Mouse (Mus musculus) E14TG2a.4 (cell line): ENCODE measurements around the gene Acsm5.
A peak's percentile ranks its signal among the peaks of the same experiment; 100 is the strongest.

Experiments
- H3K27me3 ChIP-seq: 2 replicates; pipeline ENCODE4 v1.6.1; 2014; ENCODE audit warnings: low read length, control low read depth; ENCODE audit not compliant: insufficient read depth
- H3K36me3 ChIP-seq: 2 replicates; pipeline ENCODE4 v1.6.1; 2014; ENCODE audit warnings: low read length, control low read depth; ENCODE audit not compliant: insufficient read depth
- H3K4me1 ChIP-seq: replicated peaks from 2 replicates; pipeline ENCODE4 v1.6.1; 2014; ENCODE audit warnings: low read depth, low read length, control low read depth
- H3K4me3 ChIP-seq: replicated peaks from 2 replicates; pipeline ENCODE4 v1.5.1; 2014; ENCODE audit warnings: mild to moderate bottlenecking, low read length
- H3K9me3 ChIP-seq: 2 replicates; pipeline ENCODE4 v1.6.1; 2014; ENCODE audit warnings: low read length, control low read depth
- CTCF ChIP-seq: conservative IDR thresholded peaks from 2 replicates; pipeline ENCODE4 v1.5.1; 2014; ENCODE audit warnings: low read length
- NANOG ChIP-seq: IDR thresholded peaks from 2 replicates; pipeline ENCODE4 v1.6.1; 2014; ENCODE audit warnings: borderline replicate concordance, low read length, mixed read lengths
- POU5F1 ChIP-seq: IDR thresholded peaks from 2 replicates; pipeline ENCODE4 v1.6.1; 2014; ENCODE audit warnings: low read length, borderline replicate concordance

Acsm5 gene

DNA sequence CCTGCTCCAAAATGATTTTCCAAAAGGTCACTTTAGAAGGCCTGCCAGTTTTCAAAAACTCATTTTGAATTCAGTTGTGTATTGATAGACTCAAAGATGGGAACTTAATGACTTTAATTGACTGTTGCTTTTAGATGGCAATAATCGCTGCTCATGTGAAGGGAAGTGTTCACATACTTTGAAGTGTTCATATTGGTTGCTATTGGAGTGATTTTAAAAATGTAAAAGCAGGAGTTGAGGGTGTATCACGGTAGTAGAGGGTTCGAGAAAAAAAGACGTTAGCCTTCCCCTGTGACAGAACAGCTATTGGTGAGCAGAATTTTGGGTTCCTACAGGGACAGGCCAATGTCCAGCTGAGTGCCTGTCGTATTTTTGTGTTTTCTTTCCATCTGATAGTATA is at the start of gene Acsm5:
Gene Acsm5 (plus strand): TSS at position 301 of the 400 bp plus-strand sequence.
- Histone ChIP-seq H3K4me3 (no peak within 1 kb of the TSS), H3K27me3 (peaks cover 25% of the 10 kb centered on the region), H3K4me1 (no peaks in the 10 kb centered on the region), H3K36me3 (no peaks in the 10 kb centered on the region), H3K9me3 (peaks cover 13% of the 10 kb centered on the region; the same call in 1 of the 2 replicates)
- TF ChIP-seq CTCF = no peak
- no peak for TF ChIP-seq NANOG
- TF ChIP-seq POU5F1 = no peak

DNA sequence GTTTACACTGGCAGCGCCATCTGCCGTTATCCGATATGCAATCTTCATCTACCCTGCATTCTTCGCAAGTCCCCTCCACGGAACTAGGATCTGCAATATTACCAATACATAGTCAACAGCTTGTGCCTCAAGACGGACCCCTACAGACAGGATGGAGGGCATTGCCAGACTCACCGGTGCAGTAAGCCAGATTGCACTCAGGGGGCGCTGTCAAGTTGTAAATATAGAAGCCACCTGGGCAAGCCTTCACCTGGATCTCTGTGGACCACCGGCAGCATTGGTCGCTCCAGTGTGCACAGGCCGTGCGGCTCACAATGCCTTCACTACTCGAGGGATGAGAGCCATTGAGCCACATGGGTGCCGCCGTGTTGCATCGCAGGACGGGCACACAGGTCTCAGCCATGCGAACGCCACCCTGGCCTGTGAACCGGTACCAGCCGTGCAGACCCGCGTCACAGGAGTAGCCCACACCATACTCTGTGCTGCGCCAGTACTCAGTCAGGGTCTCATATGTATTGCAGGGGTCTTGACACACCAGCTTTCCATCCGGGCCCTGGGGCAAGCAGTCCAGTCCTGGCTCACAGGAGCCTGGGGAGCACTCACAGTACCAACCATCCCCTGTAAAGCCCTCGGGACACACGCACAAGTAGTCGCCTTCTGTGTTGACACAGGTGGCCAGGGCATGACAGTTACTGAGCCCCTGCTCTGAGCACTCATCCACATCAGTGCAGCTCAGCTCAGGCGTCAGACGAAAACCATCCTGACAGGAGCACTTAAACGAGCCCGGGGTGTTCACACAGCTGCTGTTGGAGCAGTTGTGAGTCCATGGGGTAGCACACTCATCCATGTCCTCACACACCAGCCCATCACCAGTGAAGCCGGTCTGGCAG is 42.5 kb upstream of the Acsm5 start:
- Histone ChIP-seq H3K4me1 (peaks cover 4% of the 10 kb centered on the region; the same call in 1 of the 2 replicates), H3K4me3 (peak overlapping the region; percentile 32; the same call in 1 of the 2 replicates), H3K9me3 (no peaks in the 10 kb centered on the region), H3K36me3 (no peaks in the 10 kb centered on the region), H3K27me3 (no peaks in the 10 kb centered on the region; the same call in 1 of the 2 replicates)
- TF ChIP-seq POU5F1 (no peak), NANOG (no peak), CTCF (peak; percentile 42)

DNA sequence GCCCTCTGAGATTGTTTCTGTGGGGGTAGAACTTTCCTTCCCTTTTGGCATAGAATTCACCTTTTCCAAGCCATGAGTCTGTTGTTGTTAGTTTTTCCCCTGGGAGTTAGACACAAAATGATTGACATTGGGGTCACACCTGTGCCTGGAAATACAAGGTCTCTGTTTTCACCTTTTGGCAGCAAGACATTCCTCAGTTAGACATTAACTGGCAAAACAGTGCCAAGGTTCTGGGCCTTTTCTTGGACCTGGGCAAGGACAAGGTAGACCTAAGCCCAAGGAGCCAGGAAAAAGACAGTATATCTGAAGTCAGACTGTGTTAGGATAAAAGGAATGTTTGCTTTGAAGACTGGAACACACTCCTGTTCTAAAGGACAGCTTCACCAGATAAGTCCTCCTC is 40.0 kb upstream of the Acsm5 start, which contains the start of gene Umod:
Gene Umod (minus strand): TSS at position 27 of the 400 bp plus-strand sequence.
- Histone ChIP-seq H3K36me3 (no peaks in the 10 kb centered on the region), H3K4me3 (no peak within 1 kb of the TSS), H3K4me1 (peaks cover 4% of the 10 kb centered on the region; the same call in 1 of the 2 replicates), H3K27me3 (no peaks in the 10 kb centered on the region; the same call in 1 of the 2 replicates), H3K9me3 (no peaks in the 10 kb centered on the region)
- TF ChIP-seq NANOG = no peak
- no peak for TF ChIP-seq CTCF
- no peak for TF ChIP-seq POU5F1

DNA sequence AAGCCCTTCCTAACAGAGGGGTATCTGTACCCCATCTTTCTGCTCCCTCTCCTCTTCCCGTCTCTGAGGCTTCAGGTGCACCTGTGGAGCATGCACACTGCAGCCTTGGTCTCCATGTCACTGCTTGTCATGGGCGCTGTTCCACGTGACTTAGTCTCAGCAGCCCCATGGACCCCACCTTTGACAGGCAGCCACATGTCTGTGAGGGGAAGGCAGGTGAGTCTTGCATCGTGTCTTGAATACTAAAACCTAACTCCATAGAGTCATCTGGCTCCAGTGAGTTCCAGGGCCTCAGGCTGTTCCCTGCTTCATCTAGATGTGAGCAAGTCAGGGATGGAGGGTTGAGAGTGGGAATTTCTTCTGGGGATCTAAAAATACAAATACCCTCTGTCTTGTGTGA is 35.1 kb upstream of the Acsm5 start:
- Histone ChIP-seq H3K9me3 (no peaks in the 10 kb centered on the region), H3K4me3 (no peak overlapping the region), H3K36me3 (no peaks in the 10 kb centered on the region), H3K4me1 (no peaks in the 10 kb centered on the region), H3K27me3 (no peaks in the 10 kb centered on the region)
- TF ChIP-seq NANOG = no peak
- no peak for TF ChIP-seq POU5F1
- no peak for TF ChIP-seq CTCF

DNA sequence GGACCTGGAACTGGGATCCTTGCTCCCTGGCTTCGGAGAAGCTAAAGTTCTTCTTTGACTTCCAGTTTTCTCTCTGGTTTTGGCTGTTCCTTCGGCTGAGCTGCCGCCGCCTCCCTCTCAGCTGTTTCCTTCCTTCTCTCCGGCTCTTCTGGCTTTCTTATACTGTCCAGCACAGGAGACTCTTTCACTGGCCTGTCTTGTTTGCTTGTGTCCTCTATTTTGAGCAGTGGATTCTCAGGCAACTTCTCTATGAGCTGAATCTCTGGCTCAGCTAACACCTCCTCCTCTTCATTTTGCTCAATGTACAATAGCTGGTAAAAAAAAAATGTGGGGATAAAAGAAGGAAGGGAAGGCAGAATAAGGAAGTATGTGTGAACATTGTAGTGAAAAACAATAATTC is 32.6 kb upstream of the Acsm5 start:
- Histone ChIP-seq H3K36me3 (no peaks in the 10 kb centered on the region), H3K9me3 (no peaks in the 10 kb centered on the region), H3K27me3 (no peaks in the 10 kb centered on the region), H3K4me3 (no peak overlapping the region), H3K4me1 (no peaks in the 10 kb centered on the region)
- no peak for TF ChIP-seq NANOG
- TF ChIP-seq CTCF = no peak
- TF ChIP-seq POU5F1 = no peak

DNA sequence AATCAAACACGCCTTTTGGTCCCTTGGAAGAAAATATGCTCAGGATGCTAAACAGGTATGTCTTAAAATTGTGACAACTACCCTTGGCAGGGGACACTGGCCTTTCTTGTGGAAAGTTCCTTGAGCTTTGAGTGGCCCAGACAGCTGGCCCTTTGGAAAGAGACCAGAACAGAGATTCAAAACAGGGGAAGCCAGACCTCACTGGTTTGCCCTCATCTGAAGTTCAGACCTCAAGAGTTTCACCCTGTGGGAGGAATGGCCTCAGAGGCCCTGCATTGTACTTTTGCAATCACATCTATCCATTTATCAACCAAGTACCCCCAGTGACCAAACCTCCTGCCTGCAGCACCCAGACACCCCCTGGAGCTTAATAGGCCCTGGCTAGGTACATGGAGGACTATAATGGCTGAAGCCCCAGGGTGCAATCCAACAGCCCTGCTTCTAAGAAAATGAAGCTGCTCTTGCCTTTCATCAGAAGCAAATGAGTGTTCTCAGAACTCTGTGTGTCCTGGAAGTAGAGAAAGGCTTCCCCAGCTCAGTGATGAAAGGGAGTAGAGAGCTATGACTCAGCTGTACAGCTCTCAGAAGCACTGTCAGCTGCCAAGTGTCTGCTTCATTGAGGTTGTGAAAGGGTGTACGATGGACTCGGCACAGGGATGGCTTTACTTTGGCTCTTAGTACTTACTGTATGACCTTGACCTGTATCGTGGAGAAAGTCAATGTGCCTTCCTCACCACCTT is 29.1 kb upstream of the Acsm5 start:
- Histone ChIP-seq H3K4me1 (no peaks in the 10 kb centered on the region), H3K4me3 (no peak overlapping the region), H3K36me3 (no peaks in the 10 kb centered on the region), H3K9me3 (no peaks in the 10 kb centered on the region), H3K27me3 (no peaks in the 10 kb centered on the region)
- TF ChIP-seq NANOG (no peak), CTCF (no peak), POU5F1 (no peak)

DNA sequence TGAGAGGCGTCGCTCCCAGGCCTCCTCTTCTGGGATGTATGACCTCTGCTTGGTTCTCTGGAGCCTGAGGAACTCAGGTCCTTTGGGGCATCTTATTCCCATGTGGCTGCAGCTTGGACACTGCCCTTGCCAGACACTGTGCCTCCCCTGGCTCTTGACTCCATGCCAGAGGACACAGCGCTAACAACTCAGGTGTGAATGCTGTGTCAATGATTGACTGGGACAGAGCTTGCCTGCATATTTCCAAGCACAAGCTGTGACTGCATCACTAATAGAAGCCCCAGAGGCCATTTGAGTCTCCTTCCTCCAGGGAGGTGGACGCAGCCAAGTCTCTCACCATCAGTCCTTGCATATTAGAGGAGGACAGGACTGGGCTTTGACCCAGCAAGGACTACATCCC is 8.1 kb upstream of the Acsm5 start:
- Histone ChIP-seq H3K36me3 (no peaks in the 10 kb centered on the region), H3K9me3 (no peaks in the 10 kb centered on the region), H3K27me3 (peaks cover 8% of the 10 kb centered on the region), H3K4me1 (no peaks in the 10 kb centered on the region), H3K4me3 (no peak overlapping the region)
- TF ChIP-seq CTCF (no peak), POU5F1 (no peak), NANOG (no peak)

DNA sequence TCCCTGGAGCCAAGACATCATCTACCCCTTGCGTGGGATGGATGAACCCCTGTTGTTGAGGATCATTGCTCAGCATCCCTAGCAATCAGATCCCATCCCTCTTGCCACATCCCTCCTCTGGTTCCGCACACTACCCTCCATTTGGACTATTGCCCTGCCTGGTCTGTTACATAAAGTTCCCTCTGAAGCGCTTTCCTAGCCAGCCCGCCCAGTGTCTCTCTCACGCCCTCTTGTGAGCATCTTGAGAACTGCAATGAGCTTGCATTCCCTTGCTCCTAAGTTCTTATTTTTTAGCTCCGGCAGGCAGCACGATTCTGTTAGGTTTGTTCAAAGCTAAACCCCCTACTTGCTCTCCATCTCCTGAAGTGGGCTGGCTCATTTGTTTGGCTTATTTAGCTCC is 6.2 kb upstream of the Acsm5 start:
- Histone ChIP-seq H3K4me3 (no peak overlapping the region), H3K9me3 (no peaks in the 10 kb centered on the region), H3K4me1 (no peaks in the 10 kb centered on the region), H3K27me3 (peaks cover 16% of the 10 kb centered on the region), H3K36me3 (no peaks in the 10 kb centered on the region)
- TF ChIP-seq NANOG (no peak), CTCF (peak; percentile 97), POU5F1 (no peak)
